Mouse (Mus musculus): ENCODE data around the gene Pex14. TPM values are rescaled to one million over a fixed set of nuclear protein-coding genes. Genes with fewer than 3 reads are reported as not detected.

The Pex14 gene
- polyA plus RNA-seq, 1 experiment = 49.4 TPM

DNA sequence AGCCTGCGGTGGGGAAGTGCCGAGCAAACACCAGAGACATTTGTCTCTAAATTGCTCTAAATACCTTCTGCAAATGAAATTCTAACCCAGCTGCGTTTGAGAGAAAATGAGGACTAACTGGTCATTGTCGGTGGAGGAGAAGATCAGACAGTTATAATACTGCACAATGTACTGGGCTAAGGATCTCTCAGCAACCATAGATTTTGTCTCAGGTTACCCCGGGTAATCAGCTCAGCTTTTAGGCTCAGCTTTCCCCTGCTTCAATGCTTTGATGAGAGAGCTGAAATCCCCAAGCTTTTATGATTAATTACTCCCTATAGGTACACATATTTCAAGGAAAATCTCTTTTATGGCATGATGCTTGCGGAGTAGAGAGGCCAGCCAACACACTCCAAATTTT, 59.4 kb downstream of the Pex14 start:
- Histone ChIP-seq H3K4me3 (ENCODE audit: low read depth, low read length) (no peak overlapping the region), H3K4me1 (ENCODE audit: control insufficient read depth, insufficient read depth, insufficient read length, low read length) (no peaks in the 10 kb centered on the region; the same call in 1 of the 2 replicates), H3K27me3 (ENCODE audit: control insufficient read depth, insufficient read depth, low read length) (no peaks in the 10 kb centered on the region), H3K27ac (ENCODE audit: insufficient read depth, low read depth, low read length) (no peak overlapping the region), H3K36me3 (ENCODE audit: control insufficient read depth, insufficient read depth, low read length) (peaks cover 13% of the 10 kb centered on the region)
- TF ChIP-seq POLR2A (IDR thresholded peaks at IDR 0.05; ENCODE audit: low read depth, low read length) (no peak), CTCF (IDR thresholded peaks at IDR 0.05; ENCODE audit: extremely low read depth, insufficient read length, insufficient replicate concordance, low read depth, low read length) (no peak)
- 82% methylated on average over 6 of the region's 6 CpGs for WGBS

GRCm38 (mm10) chr4:149037706-149038105, 62.0 kb downstream of the Pex14 start:
- no peak overlapping the region for H3K27ac ChIP-seq (ENCODE audit: insufficient read depth, low read depth, low read length)
- WGBS = 81% methylated on average over 6 of the region's 6 CpGs
- TF ChIP-seq POLR2A (IDR thresholded peaks at IDR 0.05; ENCODE audit: low read depth, low read length) (no peak), CTCF (IDR thresholded peaks at IDR 0.05; ENCODE audit: extremely low read depth, insufficient read length, insufficient replicate concordance, low read depth, low read length) (no peak)
- H3K36me3 ChIP-seq (ENCODE audit: control insufficient read depth, insufficient read depth, low read length) = peaks cover 13% of the 10 kb centered on the region
- H3K27me3 ChIP-seq (ENCODE audit: control insufficient read depth, insufficient read depth, low read length) = no peaks in the 10 kb centered on the region
- H3K4me3 ChIP-seq (ENCODE audit: low read depth, low read length) = no peak overlapping the region
- no peaks in the 10 kb centered on the region for H3K4me1 ChIP-seq (ENCODE audit: control insufficient read depth, insufficient read depth, insufficient read length, low read length)

DNA sequence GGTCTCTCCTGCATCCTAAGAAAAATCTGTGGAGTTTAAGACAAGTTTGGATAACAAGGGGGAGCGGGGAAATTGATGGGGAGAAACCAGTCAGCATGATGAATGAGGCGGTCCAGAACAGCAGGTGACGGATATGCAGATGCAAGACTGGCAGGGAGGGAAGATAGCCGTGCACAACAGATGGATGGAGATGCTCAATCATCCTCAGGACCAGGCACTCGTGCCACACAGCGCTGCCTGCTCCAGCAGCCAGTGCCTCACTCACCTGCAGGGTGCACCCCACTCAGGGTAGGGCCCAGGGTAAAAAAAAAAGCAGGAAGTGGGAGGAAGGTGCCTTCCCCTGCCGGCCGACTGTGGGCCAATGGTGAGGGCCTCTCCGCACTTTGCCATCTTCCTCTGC, 63.1 kb downstream of the Pex14 start:
- no peak for TF ChIP-seq POLR2A (IDR thresholded peaks at IDR 0.05; ENCODE audit: low read depth, low read length)
- Histone ChIP-seq H3K4me1 (ENCODE audit: control insufficient read depth, insufficient read depth, insufficient read length, low read length) (no peaks in the 10 kb centered on the region), H3K27me3 (ENCODE audit: control insufficient read depth, insufficient read depth, low read length) (no peaks in the 10 kb centered on the region), H3K4me3 (ENCODE audit: low read depth, low read length) (no peak overlapping the region), H3K36me3 (ENCODE audit: control insufficient read depth, insufficient read depth, low read length) (peaks cover 12% of the 10 kb centered on the region), H3K27ac (ENCODE audit: insufficient read depth, low read depth, low read length) (no peak overlapping the region)
- 82% methylated on average over 9 of the region's 9 CpGs for WGBS

DNA sequence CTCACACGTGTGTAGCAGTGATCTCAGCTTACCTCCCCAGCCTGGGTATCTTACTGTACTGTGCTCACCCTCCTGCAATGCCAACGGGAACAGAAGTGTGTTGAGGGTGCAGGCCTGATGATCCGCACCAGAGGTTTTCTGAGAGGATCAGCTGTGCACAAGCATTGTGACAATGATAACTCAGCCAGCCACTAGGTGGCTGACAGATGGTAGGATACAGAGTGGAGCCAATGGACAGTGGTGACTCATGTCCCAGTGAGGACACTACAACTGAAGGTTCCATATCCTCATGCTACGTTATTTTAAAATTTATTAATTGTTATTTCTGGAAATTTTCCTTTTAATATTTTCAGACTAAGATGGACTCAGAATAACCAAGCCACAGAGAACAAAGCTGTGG, 68.2 kb downstream of the Pex14 start:
- WGBS = 76% methylated on average over 4 of the region's 4 CpGs
- Histone ChIP-seq H3K27me3 (ENCODE audit: control insufficient read depth, insufficient read depth, low read length) (no peaks in the 10 kb centered on the region), H3K27ac (ENCODE audit: insufficient read depth, low read depth, low read length) (no peak overlapping the region), H3K36me3 (ENCODE audit: control insufficient read depth, insufficient read depth, low read length) (no peaks in the 10 kb centered on the region), H3K4me1 (ENCODE audit: control insufficient read depth, insufficient read depth, insufficient read length, low read length) (no peaks in the 10 kb centered on the region), H3K4me3 (ENCODE audit: low read depth, low read length) (no peak overlapping the region)
- TF ChIP-seq POLR2A (IDR thresholded peaks at IDR 0.05; ENCODE audit: low read depth, low read length) (no peak), CTCF (IDR thresholded peaks at IDR 0.05; ENCODE audit: extremely low read depth, insufficient read length, insufficient replicate concordance, low read depth, low read length) (peak; percentile 26; the same call in 1 of the 2 replicates)

DNA sequence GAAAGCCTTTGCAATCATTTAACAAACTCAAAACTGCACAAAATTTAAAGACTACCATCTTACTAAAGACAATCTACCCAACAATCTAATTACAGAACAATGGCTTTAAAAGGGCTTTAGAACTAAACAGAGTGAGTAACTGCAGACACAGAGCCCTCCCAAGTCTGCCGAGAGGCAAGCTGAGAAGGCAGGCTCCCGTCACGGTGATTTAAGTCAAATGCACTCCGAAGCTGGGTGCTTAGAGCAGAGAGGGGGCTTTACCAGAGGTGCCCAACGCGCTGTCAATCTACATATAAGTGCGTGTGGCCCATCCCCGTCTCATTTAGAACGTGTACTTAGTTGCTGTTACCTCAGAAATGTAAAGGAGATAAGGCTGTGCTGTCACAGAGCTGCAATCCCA, 72.1 kb downstream of the Pex14 start:
- WGBS = 84% methylated on average over 9 of the region's 9 CpGs

DNA sequence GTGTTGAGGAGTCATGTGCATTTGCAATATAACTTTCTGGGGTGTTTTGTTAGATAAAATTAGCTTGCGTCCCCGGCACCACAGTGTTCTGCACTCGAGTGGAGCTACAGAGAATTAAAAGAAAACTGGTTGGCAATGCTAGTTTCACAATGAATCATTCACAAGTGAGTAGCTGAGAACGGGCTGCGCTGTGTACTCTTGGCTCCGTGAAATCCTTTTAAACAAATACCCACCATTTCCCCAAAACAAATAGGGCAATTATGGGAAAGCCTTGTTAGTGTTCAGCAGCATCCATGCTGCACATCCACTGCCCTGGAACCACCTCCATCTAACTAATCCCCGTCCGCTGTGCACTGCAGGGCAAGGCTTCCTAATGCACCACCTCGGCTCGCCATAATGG, 74.4 kb downstream of the Pex14 start:
- no peak overlapping the region for H3K4me3 ChIP-seq (ENCODE audit: low read depth, low read length)
- no peaks in the 10 kb centered on the region; the same call in 1 of the 2 replicates for H3K36me3 ChIP-seq (ENCODE audit: control insufficient read depth, insufficient read depth, low read length)
- H3K4me1 ChIP-seq (ENCODE audit: control insufficient read depth, insufficient read depth, insufficient read length, low read length) = no peaks in the 10 kb centered on the region
- no peak overlapping the region for H3K27ac ChIP-seq (ENCODE audit: insufficient read depth, low read depth, low read length)
- TF ChIP-seq POLR2A (IDR thresholded peaks at IDR 0.05; ENCODE audit: low read depth, low read length) (no peak), CTCF (IDR thresholded peaks at IDR 0.05; ENCODE audit: extremely low read depth, insufficient read length, insufficient replicate concordance, low read depth, low read length) (no peak)
- 77% methylated on average over 10 of the region's 10 CpGs for WGBS
- H3K27me3 ChIP-seq (ENCODE audit: control insufficient read depth, insufficient read depth, low read length) = no peaks in the 10 kb centered on the region

More for the DNA sequence above, 72.1 kb downstream of the Pex14 start:
- Histone ChIP-seq H3K4me3 (ENCODE audit: low read depth, low read length) (no peak overlapping the region), H3K27me3 (ENCODE audit: control insufficient read depth, insufficient read depth, low read length) (no peaks in the 10 kb centered on the region), H3K36me3 (ENCODE audit: control insufficient read depth, insufficient read depth, low read length) (no peaks in the 10 kb centered on the region; the same call in 1 of the 2 replicates), H3K27ac (ENCODE audit: insufficient read depth, low read depth, low read length) (no peak overlapping the region), H3K4me1 (ENCODE audit: control insufficient read depth, insufficient read depth, insufficient read length, low read length) (no peaks in the 10 kb centered on the region)
- TF ChIP-seq CTCF (IDR thresholded peaks at IDR 0.05; ENCODE audit: extremely low read depth, insufficient read length, insufficient replicate concordance, low read depth, low read length) = no peak
- no peak for TF ChIP-seq POLR2A (IDR thresholded peaks at IDR 0.05; ENCODE audit: low read depth, low read length)

DNA sequence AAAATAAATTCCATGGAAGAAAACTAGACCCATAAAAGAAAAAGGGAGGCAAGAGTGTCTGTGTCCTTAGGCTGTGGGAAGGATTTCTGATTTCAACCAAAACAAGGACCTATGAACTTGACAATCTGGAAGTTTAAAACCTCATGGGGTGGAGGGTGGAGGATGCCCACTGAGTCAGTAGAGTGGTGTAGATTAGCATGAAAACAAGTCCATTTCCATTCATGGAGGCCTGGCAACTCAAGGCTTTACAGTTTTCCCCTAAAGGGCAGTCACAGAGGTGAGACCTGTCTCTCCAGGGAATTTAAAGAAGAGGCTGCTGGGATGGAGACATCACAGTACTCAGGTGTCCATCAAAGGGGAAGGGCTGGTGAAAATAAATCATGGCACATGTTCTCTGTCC, 78.7 kb downstream of the Pex14 start:
- Histone ChIP-seq H3K36me3 (ENCODE audit: control insufficient read depth, insufficient read depth, low read length) (peaks cover 2% of the 10 kb centered on the region), H3K27me3 (ENCODE audit: control insufficient read depth, insufficient read depth, low read length) (no peaks in the 10 kb centered on the region), H3K4me1 (ENCODE audit: control insufficient read depth, insufficient read depth, insufficient read length, low read length) (no peaks in the 10 kb centered on the region), H3K4me3 (ENCODE audit: low read depth, low read length) (no peak overlapping the region), H3K27ac (ENCODE audit: insufficient read depth, low read depth, low read length) (no peak overlapping the region)
- TF ChIP-seq CTCF (IDR thresholded peaks at IDR 0.05; ENCODE audit: extremely low read depth, insufficient read length, insufficient replicate concordance, low read depth, low read length) (no peak), POLR2A (IDR thresholded peaks at IDR 0.05; ENCODE audit: low read depth, low read length) (no peak)

DNA sequence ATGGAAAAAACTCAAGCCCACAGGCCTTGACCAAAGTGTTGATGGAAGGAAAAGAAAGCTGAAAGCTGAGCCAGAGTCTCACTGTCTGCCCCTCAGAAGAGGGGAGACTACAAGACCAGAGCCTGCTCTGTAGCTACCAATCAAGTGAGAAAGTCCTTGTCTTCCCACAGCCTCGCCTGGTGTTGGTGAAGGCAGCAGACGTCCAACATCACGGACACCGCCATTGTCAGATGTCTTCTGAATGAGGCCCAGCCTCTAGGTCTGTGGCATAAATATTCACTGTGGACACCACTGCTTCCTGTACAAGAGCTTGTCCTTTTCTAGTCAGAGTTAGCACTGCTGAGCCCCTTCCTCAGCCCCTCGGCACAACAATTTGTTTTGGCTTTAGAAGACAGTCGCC, 80.2 kb downstream of the Pex14 start:
- Histone ChIP-seq H3K36me3 (ENCODE audit: control insufficient read depth, insufficient read depth, low read length) (peaks cover 2% of the 10 kb centered on the region), H3K27ac (ENCODE audit: insufficient read depth, low read depth, low read length) (no peak overlapping the region), H3K4me1 (ENCODE audit: control insufficient read depth, insufficient read depth, insufficient read length, low read length) (no peaks in the 10 kb centered on the region), H3K4me3 (ENCODE audit: low read depth, low read length) (no peak overlapping the region), H3K27me3 (ENCODE audit: control insufficient read depth, insufficient read depth, low read length) (no peaks in the 10 kb centered on the region)
- WGBS = 92% methylated on average over 6 of the region's 6 CpGs
- TF ChIP-seq POLR2A (IDR thresholded peaks at IDR 0.05; ENCODE audit: low read depth, low read length) (no peak), CTCF (IDR thresholded peaks at IDR 0.05; ENCODE audit: extremely low read depth, insufficient read length, insufficient replicate concordance, low read depth, low read length) (no peak)
